Mouse (Mus musculus) CH12.LX (cell line): ENCODE data around the gene Ctso. TPM values are rescaled to one million over a fixed set of nuclear protein-coding genes. Genes with fewer than 3 reads are reported as not detected.
A peak's percentile ranks its signal among the peaks of the same experiment; 100 is the strongest.

Experiments used
- DNase-seq: peaks from one replicate; pipeline ENCODE4 v3.0.0-alpha.2; 2013; ENCODE audit errors: extremely low read depth
- H3K27ac ChIP-seq: 2 replicates; pipeline ENCODE4 v1.5.1; 2012; ENCODE audit warnings: low read depth, mild to moderate bottlenecking, control low read depth, moderate library complexity; ENCODE audit not compliant: insufficient read depth
- H3K27me3 ChIP-seq: replicated peaks from 2 replicates; pipeline ENCODE3; 2012; ENCODE audit warnings: inconsistent platforms
- H3K36me3 ChIP-seq, 2 experiments: replicated peaks in 1 of 2; 2 replicates each; pipeline versions ENCODE3 to v1.6.1; 2012; ENCODE audit warnings: inconsistent platforms in 1 of 2, low read length in 1 of 2, mild to moderate bottlenecking in 1 of 2, mixed read lengths in 1 of 2, moderate library complexity in 1 of 2; ENCODE audit not compliant: control insufficient read depth in 1 of 2, insufficient read depth in 1 of 2
- H3K4me1 ChIP-seq, 2 experiments: 2 replicates each; pipeline ENCODE4 v1.6.1; 2012; ENCODE audit warnings: inconsistent platforms in 1 of 2, moderate library complexity in 1 of 2; ENCODE audit not compliant: insufficient read depth in 2 of 2, control insufficient read depth in 1 of 2
- H3K4me2 ChIP-seq: 2 replicates; pipeline ENCODE4 v1.6.1; 2012; ENCODE audit warnings: low read depth, mild to moderate bottlenecking, control low read depth; ENCODE audit not compliant: poor library complexity, insufficient read depth, severe bottlenecking
- H3K4me3 ChIP-seq, 3 experiments: fragments of 150-350 bp in 1 of 3; sonication (generic) in 1 of 3; replicated peaks in 1 of 3; 2 replicates each; pipeline versions ENCODE3 to v1.5.1; 2011 to 2012; ENCODE audit warnings: low read depth in 2 of 3, low read length in 2 of 3, mild to moderate bottlenecking in 2 of 3, moderate library complexity in 2 of 3, control low read depth in 1 of 3, improper control_type of control experiment in 1 of 3, inconsistent platforms in 1 of 3, mixed read lengths in 1 of 3; ENCODE audit not compliant: poor library complexity in 1 of 3
- H3K79me2 ChIP-seq: replicated peaks from 2 replicates; pipeline ENCODE4 v1.6.1; 2012; ENCODE audit warnings: mild to moderate bottlenecking, moderate library complexity; ENCODE audit not compliant: control insufficient read depth, poor library complexity, insufficient read depth, severe bottlenecking; ENCODE audit errors: extremely low read depth
- H3K9ac ChIP-seq: 2 replicates; pipeline ENCODE4 v1.6.1; 2012; ENCODE audit warnings: low read depth, mild to moderate bottlenecking, control low read depth, moderate library complexity; ENCODE audit not compliant: insufficient read depth
- H3K9me3 ChIP-seq: replicated peaks from 2 replicates; pipeline ENCODE3; 2012; ENCODE audit warnings: low read length, inconsistent platforms, mixed read lengths
- BHLHE40 ChIP-seq: IDR thresholded peaks from 2 replicates; pipeline ENCODE4 v1.6.1; 2011; ENCODE audit warnings: mild to moderate bottlenecking, low read depth, low read length, improper control_type of control experiment
- CHD1 ChIP-seq: IDR thresholded peaks from 2 replicates; pipeline ENCODE4 v1.6.1; 2012; ENCODE audit warnings: low read depth, low read length, improper control_type of control experiment, inconsistent platforms
- CTCF ChIP-seq, 2 experiments: IDR thresholded peaks in 1 of 2; conservative IDR thresholded peaks in 1 of 2; 2 replicates each; pipeline ENCODE4 v1.5.1; 2011 to 2012; ENCODE audit warnings: low read depth in 2 of 2, low read length in 2 of 2, improper control_type of control experiment in 1 of 2, inconsistent platforms in 1 of 2, mild to moderate bottlenecking in 1 of 2, moderate library complexity in 1 of 2
- ELF1 ChIP-seq: IDR thresholded peaks from 2 replicates; pipeline ENCODE4 v1.6.1; 2014; ENCODE audit warnings: low read depth, mild to moderate bottlenecking, inconsistent platforms, low read length, improper control_type of control experiment
- EP300 ChIP-seq: IDR thresholded peaks from 2 replicates; pipeline ENCODE4 v1.6.1; 2011; ENCODE audit warnings: low read length, improper control_type of control experiment
- ETS1 ChIP-seq: conservative IDR thresholded peaks from 2 replicates; pipeline ENCODE4 v1.6.1; 2012; ENCODE audit warnings: low read depth, mild to moderate bottlenecking, inconsistent platforms, low read length, improper control_type of control experiment, moderate library complexity
- GABPA ChIP-seq: IDR thresholded peaks from 2 replicates; pipeline ENCODE4 v1.6.1; 2012; ENCODE audit warnings: low read depth, low read length, improper control_type of control experiment, inconsistent platforms; ENCODE audit not compliant: insufficient replicate concordance
- HCFC1 ChIP-seq: IDR thresholded peaks from 2 replicates; pipeline ENCODE4 v1.6.1; 2012; ENCODE audit warnings: low read depth, mild to moderate bottlenecking, inconsistent platforms, low read length, improper control_type of control experiment
- IRF4 ChIP-seq: IDR thresholded peaks from 2 replicates; pipeline ENCODE4 v1.6.1; 2014; ENCODE audit warnings: low read depth, mild to moderate bottlenecking, inconsistent platforms, low read length, improper control_type of control experiment
- JUND ChIP-seq: conservative IDR thresholded peaks from 2 replicates; pipeline ENCODE4 v1.6.1; 2011; ENCODE audit warnings: low read depth, low read length, improper control_type of control experiment
- MEF2A ChIP-seq: IDR thresholded peaks from 2 replicates; pipeline ENCODE4 v1.6.1; 2014; ENCODE audit warnings: low read depth, mild to moderate bottlenecking, inconsistent platforms, low read length, improper control_type of control experiment, borderline replicate concordance
- MXI1 ChIP-seq: IDR thresholded peaks from 2 replicates; pipeline ENCODE4 v1.6.1; 2011; ENCODE audit warnings: mild to moderate bottlenecking, low read depth, low read length, improper control_type of control experiment
- MYC ChIP-seq: IDR thresholded peaks from 2 replicates; pipeline ENCODE4 v1.6.1; 2011; ENCODE audit warnings: low read depth, mild to moderate bottlenecking, improper control_type of control experiment, low read length
- PAX5 ChIP-seq: IDR thresholded peaks from 2 replicates; pipeline ENCODE4 v1.6.1; 2012; ENCODE audit warnings: low read length, inconsistent platforms, mixed read lengths
- POLR2AphosphoS2 ChIP-seq: IDR thresholded peaks from 2 replicates; pipeline ENCODE4 v1.6.1; 2011; ENCODE audit warnings: low read depth, low read length, improper control_type of control experiment
- RAD21 ChIP-seq: IDR thresholded peaks from 2 replicates; pipeline ENCODE4 v1.6.1; 2011; ENCODE audit warnings: low read depth, mild to moderate bottlenecking, low read length, improper control_type of control experiment, moderate library complexity
- RCOR1 ChIP-seq: conservative IDR thresholded peaks from 2 replicates; pipeline ENCODE4 v1.6.1; 2012; ENCODE audit warnings: low read depth, mild to moderate bottlenecking, inconsistent platforms, low read length, improper control_type of control experiment
- SIN3A ChIP-seq: IDR thresholded peaks from 2 replicates; pipeline ENCODE4 v1.6.1; 2012; ENCODE audit warnings: low read length, improper control_type of control experiment, inconsistent platforms
- SMC3 ChIP-seq: IDR thresholded peaks from 2 replicates; pipeline ENCODE4 v1.6.1; 2011; ENCODE audit warnings: low read depth, low read length, improper control_type of control experiment
- TBP ChIP-seq: conservative IDR thresholded peaks from 2 replicates; pipeline ENCODE4 v1.6.1; 2011; ENCODE audit warnings: low read depth, low read length, improper control_type of control experiment
- TCF12 ChIP-seq: IDR thresholded peaks from 2 replicates; pipeline ENCODE4 v1.6.1; 2014; ENCODE audit warnings: low read depth, mild to moderate bottlenecking, inconsistent platforms, low read length, improper control_type of control experiment
- USF1 ChIP-seq: IDR thresholded peaks from 2 replicates; pipeline ENCODE4 v1.6.1; 2014; ENCODE audit warnings: low read depth, mild to moderate bottlenecking, inconsistent platforms, low read length, improper control_type of control experiment
- USF2 ChIP-seq: conservative IDR thresholded peaks from 2 replicates; pipeline ENCODE4 v1.6.1; 2011; ENCODE audit warnings: low read depth, low read length, improper control_type of control experiment
- ZC3H11A ChIP-seq: IDR thresholded peaks from 2 replicates; pipeline ENCODE4 v1.6.1; 2012; ENCODE audit warnings: low read depth, mild to moderate bottlenecking, inconsistent platforms, low read length, improper control_type of control experiment
- ZKSCAN1 ChIP-seq: IDR thresholded peaks from 2 replicates; pipeline ENCODE4 v1.6.1; 2012; ENCODE audit warnings: low read depth, inconsistent platforms, low read length, improper control_type of control experiment, borderline replicate concordance
- ZNF384 ChIP-seq: IDR thresholded peaks from 2 replicates; pipeline ENCODE4 v1.6.1; 2012; ENCODE audit warnings: low read depth, low read length, improper control_type of control experiment, inconsistent platforms
- dilution Hi-C: fragments of 300-500 bp; cut with MboI; formaldehyde crosslinking; loops from 2 replicates; pipeline ENCODE4 v1.14.3; 2020; ENCODE audit warnings: low sequenced_read_pairs; ENCODE audit not compliant: extremely low pct_unique_long_range_greater_than_20kb, extremely low pct_ligation_motif_present
- in situ Hi-C: fragments of 300-500 bp; cut with MboI; formaldehyde crosslinking; loops from 3 replicates; pipeline ENCODE4 v1.14.3; 2019; ENCODE audit warnings: low sequenced_read_pairs, low pct_ligation_motif_present, low pct_unique_long_range_greater_than_20kb, mixed read lengths
- polyA plus RNA-seq: library from polyadenylated mRNA; unstranded; fragments of >175 nt; gene quantifications from 2 replicates; pipeline ENCODE4 v1.2.1, GENCODE M21; 2012; ENCODE audit warnings: low read depth; ENCODE audit not compliant: insufficient read length
- total RNA-seq, 2 experiments: library from RNA; depleted of rRNA; stranded (reverse); fragments of 300-350 nt in 1 of 2; fragments of >200 nt in 1 of 2; gene quantifications; 2 replicates each; pipeline ENCODE4 v1.2.3; 2012 to 2014

The Ctso gene
- total and polyA plus RNA-seq, 3 experiments, result 21.1 to 41.7 (median 39.2) TPM

GRCm38 (mm10) chr3:81917354-81917935 is 15.0 kb upstream of the Ctso start:
- Histone ChIP-seq H3K4me2 (no peak overlapping the region), H3K79me2 (no peaks in the 10 kb centered on the region), H3K9ac (no peak overlapping the region), H3K27me3 (no peaks in the 10 kb centered on the region), H3K9me3 (no peaks in the 10 kb centered on the region), H3K27ac (no peak overlapping the region), H3K36me3 (no peaks in the 10 kb centered on the region), H3K4me1 (peaks cover 20 to 38% of the 10 kb centered on the region in 2 experiments), H3K4me3 (no peak overlapping the region)
- dilution Hi-C loops (no loop called here), in situ Hi-C loops (no loop called here)
- TF ChIP-seq JUND (no peak), CTCF (conservative IDR thresholded peaks at IDR 0.05 in 1 of 2, IDR thresholded peaks at IDR 0.05 in 1 of 2; ENCODE audit: low read depth in 2 of 2, low read length in 2 of 2) (no peak), MYC (no peak), TBP (no peak), IRF4 (no peak), SMC3 (no peak), PAX5 (no peak), SIN3A (no peak), MEF2A (no peak), HCFC1 (no peak)
- DNase-seq, result no peak

DNA sequence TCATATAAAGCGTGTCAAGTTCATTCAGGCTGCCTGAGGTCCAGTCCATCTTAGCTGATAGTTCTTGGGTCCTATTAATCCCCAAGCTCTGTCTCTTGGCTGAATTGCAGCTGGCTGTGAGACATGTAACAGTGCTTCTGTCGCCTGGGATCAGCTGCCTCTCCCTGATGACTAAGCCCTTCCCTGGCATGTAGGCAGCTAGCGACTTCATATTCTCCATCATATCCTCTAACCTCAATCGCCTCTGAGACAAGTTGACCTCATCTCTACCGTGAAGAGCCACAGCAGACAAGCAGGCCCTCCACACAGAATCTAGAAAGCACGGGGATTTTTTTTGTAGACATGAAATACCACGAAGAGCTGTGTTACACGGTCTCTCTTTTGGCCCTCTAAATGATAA is 14.2 kb upstream of the Ctso start:
- TF ChIP-seq CHD1 (no peak), ETS1 (peak; percentile 31; the same call in 1 of the 2 replicates), MYC (no peak)
- in situ Hi-C loops (no loop called here), dilution Hi-C loops (no loop called here)
- H3K9me3 ChIP-seq, result no peaks in the 10 kb centered on the region
- H3K4me3 ChIP-seq, result no peak overlapping the region
- no peaks in the 10 kb centered on the region for H3K79me2 ChIP-seq
- H3K36me3 ChIP-seq, result no peaks in the 10 kb centered on the region
- no peak overlapping the region for H3K9ac ChIP-seq
- no peaks in the 10 kb centered on the region for H3K27me3 ChIP-seq
- no peak overlapping the region for H3K4me2 ChIP-seq
- peaks cover 25 to 46% of the 10 kb centered on the region in 2 experiments for H3K4me1 ChIP-seq
- DNase-seq, result no peak
- H3K27ac ChIP-seq, result no peak overlapping the region

- peaks cover 25 to 55% of the 10 kb centered on the region in 2 experiments for H3K4me1 ChIP-seq
- dilution Hi-C loops, result no loop called here
- no peak overlapping the region for H3K4me3 ChIP-seq
- H3K27ac ChIP-seq, result no peak overlapping the region
- no peaks in the 10 kb centered on the region for H3K36me3 ChIP-seq
- no peaks in the 10 kb centered on the region for H3K79me2 ChIP-seq
- DNase-seq, result no peak
- no peak overlapping the region for H3K9ac ChIP-seq
- H3K9me3 ChIP-seq, result no peaks in the 10 kb centered on the region
- no peaks in the 10 kb centered on the region for H3K27me3 ChIP-seq
- H3K4me2 ChIP-seq, result no peak overlapping the region
- in situ Hi-C loops, result loop anchor here (10.0 kb wide), 1 partner anchor 885 kb away; the partner anchor contains the start of gene Pdgfc
- TF ChIP-seq POLR2AphosphoS2 (no peak), MYC (no peak), MXI1 (no peak), BHLHE40 (no peak), ZC3H11A (no peak), MEF2A (no peak), ZKSCAN1 (no peak), EP300 (no peak), CHD1 (no peak), USF1 (no peak), TCF12 (no peak), GABPA (no peak), RAD21 (no peak), HCFC1 (no peak), USF2 (no peak), ELF1 (no peak), ZNF384 (no peak), RCOR1 (no peak)
These were observed 12.7 kb upstream of the Ctso start for GRCm38 (mm10) chr3:81919681-81920080.
